Mouse (Mus musculus) hindbrain, embryonic 16.5 days (tissue): ENCODE results near the gene Itih1. TPM values are rescaled to one million over a fixed set of nuclear protein-coding genes. Genes with fewer than 3 reads are reported as not detected.

Experiments
- ATAC-seq: fragments of 200-750 bp; cut with Nextera tagmentation; 2 replicates; pipeline ENCODE4 v1.8.0; 2017; ENCODE audit warnings: moderate TSS enrichment, moderate library complexity
- H3K27ac ChIP-seq: fragments of 300-500 bp; sonication (generic); 2 replicates; pipeline ENCODE4 v1.5.1; 2014; ENCODE audit warnings: low read depth, mild to moderate bottlenecking, control low read depth, low read length, moderate library complexity
- H3K27me3 ChIP-seq: fragments of 300-500 bp; sonication (generic); replicated peaks from 2 replicates; pipeline ENCODE4 v1.6.1; 2014; ENCODE audit warnings: low read length; ENCODE audit not compliant: control insufficient read depth, insufficient read depth
- H3K36me3 ChIP-seq: fragments of 300-500 bp; sonication (generic); 2 replicates; pipeline ENCODE4 v1.6.1; 2014; ENCODE audit warnings: mild to moderate bottlenecking, low read length, moderate library complexity, mixed read lengths; ENCODE audit not compliant: control insufficient read depth, insufficient read depth
- H3K4me1 ChIP-seq: fragments of 300-500 bp; sonication (generic); 2 replicates; pipeline ENCODE4 v1.6.1; 2014; ENCODE audit warnings: low read depth, low read length; ENCODE audit not compliant: control insufficient read depth, insufficient read depth
- H3K4me2 ChIP-seq: fragments of 300-500 bp; sonication (generic); 2 replicates; pipeline ENCODE4 v1.6.1; 2014; ENCODE audit warnings: mild to moderate bottlenecking, low read length, control low read depth, moderate library complexity
- H3K4me3 ChIP-seq: fragments of 300-500 bp; sonication (generic); 2 replicates; pipeline ENCODE4 v1.5.1; 2014; ENCODE audit warnings: mild to moderate bottlenecking, low read length, control low read depth, moderate library complexity
- H3K9ac ChIP-seq: fragments of 300-500 bp; sonication (generic); 2 replicates; pipeline ENCODE4 v1.6.1; 2014; ENCODE audit warnings: low read depth, mild to moderate bottlenecking, control low read depth, low read length, moderate library complexity
- H3K9me3 ChIP-seq: fragments of 300-500 bp; sonication (generic); 2 replicates; pipeline ENCODE4 v1.6.1; 2014; ENCODE audit warnings: mild to moderate bottlenecking, low read length, moderate library complexity; ENCODE audit not compliant: control insufficient read depth
- WGBS: fragments of 180-500 bp; shearing (Covaris S2); extraction: QIAGEN DNeasy Blood & Tissue Kit; methylation state at CpG from one replicate; pipeline ENCODE4 v1.1.7; 2014; 5-methylcytosine and 5-hydroxymethylcytosine counted together
- polyA plus RNA-seq: library from polyadenylated mRNA; unstranded; fragments of >200 nt; fragmentation: Nextera tagmentation; extraction: Ambion mirVana; gene quantifications from 2 replicates; pipeline ENCODE4 v1.2.1, GENCODE M21; 2015

Gene Itih1
- polyA plus RNA-seq, 1 experiment from 2014 or later: not detected

- H3K4me1 ChIP-seq: no peaks in the 10 kb centered on the region
- no peak overlapping the region for H3K4me3 ChIP-seq
- WGBS: 67% methylated on average over 11 of the region's 11 CpGs
- no peak overlapping the region for H3K27ac ChIP-seq
- no peaks in the 10 kb centered on the region for H3K9me3 ChIP-seq
- no peaks in the 10 kb centered on the region for H3K27me3 ChIP-seq
- H3K36me3 ChIP-seq: no peaks in the 10 kb centered on the region
- H3K4me2 ChIP-seq: no peak overlapping the region
- ATAC-seq: no peak
- no peak overlapping the region for H3K9ac ChIP-seq
These were observed 978 bp upstream of the Itih1 start for GRCm38 (mm10) chr14:30943860-30944674.

- Histone ChIP-seq H3K4me3 (no peak overlapping the region), H3K36me3 (no peaks in the 10 kb centered on the region), H3K4me2 (no peak overlapping the region), H3K9me3 (no peaks in the 10 kb centered on the region), H3K4me1 (no peaks in the 10 kb centered on the region), H3K27me3 (no peaks in the 10 kb centered on the region), H3K27ac (no peak overlapping the region), H3K9ac (no peak overlapping the region)
- 95% methylated on average over 4 of the region's 4 CpGs for WGBS
- ATAC-seq: no peak
These were observed 835 bp downstream of the Itih1 start for GRCm38 (mm10) chr14:30942254-30942653.

GRCm38 (mm10) chr14:30933351-30933750 is 9.7 kb downstream of the Itih1 start:
- no peaks in the 10 kb centered on the region for H3K9me3 ChIP-seq
- no peak for ATAC-seq
- no peak overlapping the region for H3K4me2 ChIP-seq
- H3K36me3 ChIP-seq: no peaks in the 10 kb centered on the region
- WGBS: 92% methylated on average over 9 of the region's 9 CpGs
- no peaks in the 10 kb centered on the region for H3K27me3 ChIP-seq
- no peak overlapping the region for H3K9ac ChIP-seq
- H3K4me1 ChIP-seq: no peaks in the 10 kb centered on the region
- no peak overlapping the region for H3K4me3 ChIP-seq
- H3K27ac ChIP-seq: no peak overlapping the region

GRCm38 (mm10) chr14:30930386-30930785 is 12.7 kb downstream of the Itih1 start:
- Histone ChIP-seq H3K4me1 (no peaks in the 10 kb centered on the region), H3K27ac (no peak overlapping the region), H3K9me3 (no peaks in the 10 kb centered on the region), H3K4me3 (no peak overlapping the region), H3K27me3 (no peaks in the 10 kb centered on the region), H3K9ac (no peak overlapping the region), H3K4me2 (no peak overlapping the region), H3K36me3 (no peaks in the 10 kb centered on the region)
- ATAC-seq: no peak
- WGBS: 91% methylated on average over 4 of the region's 4 CpGs

GRCm38 (mm10) chr14:30925492-30925891 is 17.6 kb downstream of the Itih1 start:
- H3K9me3 ChIP-seq: no peaks in the 10 kb centered on the region
- no peak overlapping the region for H3K4me3 ChIP-seq
- no peak for ATAC-seq
- 89% methylated on average over 3 of the region's 3 CpGs for WGBS
- H3K4me2 ChIP-seq: no peak overlapping the region
- no peaks in the 10 kb centered on the region for H3K27me3 ChIP-seq
- no peaks in the 10 kb centered on the region for H3K36me3 ChIP-seq
- H3K27ac ChIP-seq: no peak overlapping the region
- H3K9ac ChIP-seq: no peak overlapping the region
- no peaks in the 10 kb centered on the region; the same call in 1 of the 2 replicates for H3K4me1 ChIP-seq

- no peaks in the 10 kb centered on the region for H3K9me3 ChIP-seq
- no peak within 1 kb of the TSS; the same call in 1 of the 2 replicates for H3K27ac ChIP-seq
- no peak within 1 kb of the TSS for H3K4me3 ChIP-seq
- H3K27me3 ChIP-seq: no peaks in the 10 kb centered on the region
- H3K4me2 ChIP-seq: no peak within 1 kb of the TSS
- 79% methylated on average over 6 of the region's 6 CpGs for WGBS
- ATAC-seq: peak; percentile 90
- H3K9ac ChIP-seq: no peak within 1 kb of the TSS
- H3K36me3 ChIP-seq: no peaks in the 10 kb centered on the region
- no peaks in the 10 kb centered on the region; the same call in 1 of the 2 replicates for H3K4me1 ChIP-seq
These were observed 19.5 kb downstream of the Itih1 start, which contains the start of gene Itih3 for GRCm38 (mm10) chr14:30923375-30924105. Gene Itih3, minus strand, starts transcription at chr14:30923760.

- no peaks in the 10 kb centered on the region; the same call in 1 of the 2 replicates for H3K4me1 ChIP-seq
- no peak overlapping the region for H3K4me3 ChIP-seq
- no peak overlapping the region for H3K4me2 ChIP-seq
- H3K27me3 ChIP-seq: no peaks in the 10 kb centered on the region
- H3K9ac ChIP-seq: no peak overlapping the region
- H3K9me3 ChIP-seq: no peaks in the 10 kb centered on the region
- H3K27ac ChIP-seq: no peak overlapping the region
- WGBS: 44% methylated on average over 8 of the region's 8 CpGs
- H3K36me3 ChIP-seq: no peaks in the 10 kb centered on the region
- ATAC-seq: peak; percentile 29; the same call in 1 of the 2 replicates
These were observed 20.9 kb downstream of the Itih1 start for GRCm38 (mm10) chr14:30922053-30922670.

- ATAC-seq: no peak
- H3K4me2 ChIP-seq: no peak overlapping the region
- H3K27me3 ChIP-seq: no peaks in the 10 kb centered on the region
- no peak overlapping the region for H3K27ac ChIP-seq
- no peak overlapping the region for H3K9ac ChIP-seq
- no peak overlapping the region for H3K4me3 ChIP-seq
- 87% methylated on average over 1 of the region's 1 CpGs for WGBS
- no peaks in the 10 kb centered on the region for H3K9me3 ChIP-seq
- H3K4me1 ChIP-seq: no peaks in the 10 kb centered on the region
- H3K36me3 ChIP-seq: no peaks in the 10 kb centered on the region
These were observed 26.6 kb downstream of the Itih1 start for GRCm38 (mm10) chr14:30916516-30916915.

GRCm38 (mm10) chr14:30913404-30913803 is 29.7 kb downstream of the Itih1 start:
- H3K27me3 ChIP-seq: no peaks in the 10 kb centered on the region
- 80% methylated on average over 5 of the region's 5 CpGs for WGBS
- H3K9ac ChIP-seq: no peak overlapping the region
- H3K36me3 ChIP-seq: no peaks in the 10 kb centered on the region
- H3K27ac ChIP-seq: no peak overlapping the region
- no peak overlapping the region for H3K4me3 ChIP-seq
- H3K9me3 ChIP-seq: no peaks in the 10 kb centered on the region
- no peak overlapping the region for H3K4me2 ChIP-seq
- no peak for ATAC-seq
- no peaks in the 10 kb centered on the region for H3K4me1 ChIP-seq
